Mouse (Mus musculus) cerebellum, postnatal 10 days (tissue): ENCODE measurements around the gene Neurl3.
A peak's percentile ranks its signal among the peaks of the same experiment; 100 is the strongest.

Source experiments
- DNase-seq, 2 experiments: peaks; one replicate each; pipeline ENCODE4 v3.0.0; 2021; ENCODE audit warnings: mixed read lengths in 2 of 2

Gene Neurl3

DNA sequence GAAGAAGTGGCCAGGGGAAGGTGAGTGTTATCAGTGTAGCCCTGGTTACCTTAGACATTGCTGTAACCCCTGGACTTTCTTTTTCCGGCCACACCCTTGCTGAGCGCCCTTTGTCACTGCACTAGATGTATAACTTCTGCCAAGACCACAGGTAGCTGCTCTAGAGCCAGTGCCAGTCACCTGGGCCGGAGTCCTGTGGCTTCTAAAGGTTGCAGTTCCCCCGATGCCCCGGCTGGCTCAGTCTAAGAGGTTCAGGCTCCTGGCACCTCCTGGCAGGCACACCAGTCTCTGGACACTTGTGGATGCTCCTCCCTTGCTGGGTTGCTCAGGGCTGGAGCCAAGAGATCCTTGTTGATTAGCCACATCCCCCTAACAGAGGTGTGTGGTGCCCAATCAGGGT lies at the start of gene Neurl3:
Gene Neurl3 (minus strand): TSS at position 225 of the 400 bp plus-strand sequence.
- DNase-seq: no peak

DNA sequence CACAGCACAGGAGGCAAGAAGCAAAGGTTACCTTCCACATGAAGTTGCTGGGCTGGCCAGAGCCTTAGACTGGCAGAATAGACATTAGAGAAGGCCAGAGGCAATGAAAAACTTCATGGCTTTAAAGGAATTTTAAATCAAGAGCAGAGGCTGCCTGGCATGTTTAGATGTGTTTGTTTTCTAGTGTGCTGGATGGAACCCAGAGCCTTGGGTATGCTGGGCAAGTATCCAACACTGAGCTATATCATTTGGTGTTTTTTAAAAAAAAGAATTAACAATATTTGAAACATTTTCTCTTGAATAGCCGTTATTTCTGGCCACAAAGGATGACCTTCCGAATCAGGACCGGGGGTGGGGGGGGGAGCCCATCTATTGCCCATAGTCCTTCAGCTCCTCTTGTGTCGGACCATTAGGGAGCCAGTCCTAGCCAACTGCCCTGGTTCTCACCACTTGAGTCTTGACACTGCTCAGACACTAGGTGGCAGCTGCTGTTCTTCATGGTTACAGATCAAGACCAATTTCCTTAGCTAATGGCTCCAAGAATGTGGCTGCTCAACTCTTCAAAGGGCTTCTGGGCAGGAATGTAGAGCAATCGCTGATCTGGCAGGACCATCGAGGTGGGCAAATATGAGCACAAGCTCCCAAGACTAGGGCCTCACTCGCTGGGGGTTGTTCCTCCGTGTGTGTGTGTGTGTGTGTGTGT lies 49.4 kb upstream of the Neurl3 start:
- peak; percentile 67 to 68 for DNase-seq

DNA sequence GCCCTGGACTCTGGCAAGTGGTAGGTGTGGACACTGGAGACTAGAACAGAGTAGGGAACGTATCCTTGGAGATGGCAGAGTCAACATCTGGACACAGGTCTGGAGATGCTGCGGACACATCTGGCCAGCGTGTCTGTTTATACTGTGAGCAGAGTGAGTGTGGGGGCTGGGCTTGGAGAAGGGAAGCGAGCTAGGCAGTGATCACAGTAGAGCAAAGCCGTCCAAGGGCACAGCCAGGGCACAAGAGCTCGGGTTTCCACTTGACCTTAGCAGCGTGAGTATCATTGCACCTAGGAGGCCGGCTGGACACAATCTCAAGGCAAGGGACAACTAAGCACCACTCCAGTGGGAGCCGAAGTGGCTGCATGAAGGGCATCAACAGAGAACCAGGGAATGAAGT lies 48.6 kb upstream of the Neurl3 start:
- no peak for DNase-seq

DNA sequence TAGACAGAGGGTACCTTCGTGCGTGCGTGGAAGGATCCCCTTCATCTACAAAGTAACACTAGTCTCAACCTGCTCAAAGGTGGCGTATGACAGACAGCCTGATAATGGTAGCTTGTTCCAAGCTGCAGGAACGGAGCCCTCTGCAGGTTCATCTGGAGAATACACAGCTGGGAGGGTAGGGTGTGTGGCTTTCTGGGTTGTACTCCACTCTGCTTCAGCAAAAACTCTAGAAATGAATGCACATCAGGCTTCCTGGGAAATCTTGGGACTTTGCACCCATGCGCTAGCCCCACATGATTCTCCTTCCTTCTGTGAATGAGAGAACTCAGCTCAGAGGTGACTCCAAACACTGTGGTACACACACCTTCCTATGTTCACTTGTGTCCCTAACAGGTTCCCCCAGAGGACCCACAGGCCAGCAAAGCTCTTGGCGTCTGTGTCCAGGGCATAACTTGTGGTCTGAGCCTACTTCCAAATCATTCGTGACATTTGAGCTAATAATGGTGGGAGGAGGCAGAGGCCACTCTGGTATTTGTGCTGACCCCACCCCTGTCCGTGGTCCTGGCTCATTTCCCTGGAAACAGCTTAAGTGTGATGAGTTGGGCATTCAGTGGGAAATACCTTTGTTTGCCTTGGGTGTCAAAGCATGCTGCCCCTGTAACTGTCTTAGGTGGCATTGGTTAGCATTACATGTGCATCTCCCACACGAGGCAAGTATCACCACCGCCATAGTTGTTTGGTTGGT lies 47.5 kb upstream of the Neurl3 start:
- peak in 1 of 2 experiments; percentile 47 for DNase-seq

DNA sequence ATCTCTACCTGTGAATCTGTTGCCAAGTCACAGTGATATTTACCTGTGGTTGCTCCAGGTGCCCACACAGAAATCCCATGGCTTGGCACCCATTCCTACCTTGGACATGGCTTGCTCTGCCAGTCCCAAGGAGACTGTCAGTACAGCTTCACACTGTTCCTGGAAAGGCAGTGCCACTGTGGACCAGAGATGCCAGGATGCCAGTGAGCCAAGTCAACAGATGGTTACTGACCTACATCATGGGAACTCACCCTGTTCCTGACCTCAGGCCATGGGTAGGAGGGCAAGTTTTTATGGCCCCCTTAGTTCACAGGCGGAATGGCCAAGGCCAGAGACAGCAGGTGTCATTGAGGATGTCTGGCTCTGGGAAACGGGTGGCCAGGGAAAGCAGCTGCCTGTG lies 46.7 kb upstream of the Neurl3 start:
- DNase-seq: peak; percentile 59 to 63

DNA sequence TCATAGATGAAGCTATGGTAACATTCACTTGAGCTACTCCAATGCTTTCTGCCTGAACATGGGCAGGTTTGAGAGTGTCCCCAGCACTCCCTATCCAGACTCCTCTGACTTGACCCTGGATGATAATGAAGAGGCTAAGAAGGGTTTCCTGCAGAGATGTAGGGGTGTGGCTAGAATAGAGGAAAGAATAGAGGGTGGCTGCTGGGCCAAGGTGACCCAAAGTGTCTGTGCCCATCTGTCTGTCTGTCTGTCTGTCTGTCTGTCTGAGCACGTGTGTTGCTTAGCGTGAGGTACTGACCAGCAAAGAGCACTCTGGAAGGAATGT lies 41.3 kb upstream of the Neurl3 start:
- no peak for DNase-seq

DNA sequence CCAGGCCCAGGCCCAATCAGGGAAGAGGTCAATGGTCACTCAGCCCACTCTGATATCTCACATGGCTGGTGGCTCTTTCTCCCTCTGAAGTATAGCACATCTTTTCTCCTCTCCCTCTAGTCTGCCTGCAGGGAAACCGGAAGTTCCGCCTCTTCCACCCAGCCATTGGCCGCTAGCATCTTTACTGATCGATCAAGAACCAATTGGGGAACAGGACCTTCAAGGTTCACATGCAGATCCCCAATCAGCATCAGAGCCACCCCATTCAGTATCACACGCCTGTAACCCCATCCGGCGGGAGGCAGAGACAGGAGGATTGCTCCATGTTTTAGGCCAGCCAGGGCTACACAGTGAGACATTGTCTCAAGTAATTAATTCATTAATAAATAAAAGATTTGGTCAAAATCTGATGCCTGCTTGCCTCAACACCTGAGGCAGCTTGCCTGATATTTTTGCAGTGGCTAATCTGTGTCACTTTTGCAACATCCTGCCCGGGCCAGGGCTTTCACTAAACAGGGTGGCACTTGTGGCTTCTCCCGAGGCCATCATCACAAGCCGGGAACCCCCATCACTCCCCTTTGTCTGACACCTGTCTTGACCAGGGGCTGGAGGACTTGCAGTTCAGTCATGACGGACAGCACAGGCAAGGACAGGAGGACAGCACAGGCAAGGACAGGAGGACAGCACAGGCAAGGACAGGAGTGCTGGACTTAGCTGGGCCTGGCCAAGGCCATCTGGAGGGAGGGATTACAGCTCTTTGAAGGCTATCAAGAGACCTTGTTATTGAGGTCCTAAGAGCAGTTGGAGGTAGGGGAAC lies 40.7 kb upstream of the Neurl3 start:
- DNase-seq: peak; percentile 37 to 42

DNA sequence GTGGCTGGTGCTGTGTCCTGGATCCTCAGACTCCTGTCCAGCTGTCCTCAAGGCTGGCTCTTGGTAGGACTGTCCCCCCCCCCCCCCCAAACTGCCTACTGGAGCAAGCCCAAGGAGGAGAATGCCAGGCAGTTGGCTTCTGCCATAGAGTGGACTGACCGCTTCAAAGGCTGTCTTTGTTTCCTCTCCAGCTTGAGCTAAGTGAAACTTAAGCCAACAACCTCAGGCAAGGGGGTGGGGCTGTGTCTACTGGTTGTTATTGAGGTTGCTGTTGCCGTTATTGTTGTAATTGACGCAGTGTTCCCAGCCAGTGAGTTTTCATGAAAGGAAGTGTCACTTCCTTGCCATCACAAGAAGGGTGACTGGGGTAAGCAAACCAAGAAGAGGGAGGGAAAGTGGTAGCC lies 35.0 kb upstream of the Neurl3 start:
- peak; percentile 56 to 67 for DNase-seq

DNA sequence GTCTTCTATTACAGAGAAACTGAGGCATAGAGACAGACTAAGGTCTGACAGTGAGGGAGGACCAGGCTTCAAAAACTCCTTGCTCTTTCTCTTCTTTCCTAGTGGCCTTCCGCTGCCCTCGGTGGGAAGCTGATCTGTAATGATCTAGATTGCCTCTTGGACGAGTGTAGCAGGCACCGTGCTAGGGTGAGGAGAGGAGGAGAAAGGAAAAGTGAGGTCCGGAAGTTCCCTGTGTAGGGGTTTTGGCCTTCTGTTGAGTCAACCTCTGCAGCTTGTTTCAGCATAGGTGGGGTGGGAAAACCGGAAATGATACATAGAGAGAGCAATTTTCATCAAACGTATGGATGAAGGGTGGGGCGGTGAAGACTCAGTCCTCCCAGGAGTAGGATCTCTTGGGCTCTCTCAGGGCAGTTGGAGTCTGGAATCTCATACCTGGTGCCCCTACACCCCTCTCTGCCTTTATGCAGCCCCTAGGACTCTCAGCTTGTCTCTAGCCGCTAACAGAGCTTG lies 34.5 kb upstream of the Neurl3 start:
- DNase-seq: no peak

DNA sequence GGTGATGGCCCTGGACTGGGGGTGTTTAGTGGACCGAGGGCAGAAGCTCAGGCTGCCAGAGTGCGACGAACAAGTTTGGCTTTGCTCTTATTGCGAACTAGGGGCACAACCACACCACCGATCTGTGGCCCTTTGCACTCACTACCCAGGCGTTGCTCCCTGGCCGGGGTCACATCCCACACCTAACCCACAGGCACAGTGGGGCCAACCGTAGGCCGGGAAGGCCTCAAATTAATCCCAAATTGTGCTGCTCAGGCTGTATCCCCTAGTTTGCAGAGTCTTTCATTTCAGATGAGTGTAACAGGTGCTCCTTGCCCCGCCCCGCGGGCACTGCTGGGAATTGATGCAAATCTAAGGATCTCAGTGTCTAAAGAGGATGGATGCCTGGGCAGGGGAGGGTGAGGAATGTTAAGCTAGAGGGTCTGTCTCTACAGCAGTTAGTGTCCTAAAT lies 34.0 kb upstream of the Neurl3 start:
- peak; percentile 31 to 32 for DNase-seq

DNA sequence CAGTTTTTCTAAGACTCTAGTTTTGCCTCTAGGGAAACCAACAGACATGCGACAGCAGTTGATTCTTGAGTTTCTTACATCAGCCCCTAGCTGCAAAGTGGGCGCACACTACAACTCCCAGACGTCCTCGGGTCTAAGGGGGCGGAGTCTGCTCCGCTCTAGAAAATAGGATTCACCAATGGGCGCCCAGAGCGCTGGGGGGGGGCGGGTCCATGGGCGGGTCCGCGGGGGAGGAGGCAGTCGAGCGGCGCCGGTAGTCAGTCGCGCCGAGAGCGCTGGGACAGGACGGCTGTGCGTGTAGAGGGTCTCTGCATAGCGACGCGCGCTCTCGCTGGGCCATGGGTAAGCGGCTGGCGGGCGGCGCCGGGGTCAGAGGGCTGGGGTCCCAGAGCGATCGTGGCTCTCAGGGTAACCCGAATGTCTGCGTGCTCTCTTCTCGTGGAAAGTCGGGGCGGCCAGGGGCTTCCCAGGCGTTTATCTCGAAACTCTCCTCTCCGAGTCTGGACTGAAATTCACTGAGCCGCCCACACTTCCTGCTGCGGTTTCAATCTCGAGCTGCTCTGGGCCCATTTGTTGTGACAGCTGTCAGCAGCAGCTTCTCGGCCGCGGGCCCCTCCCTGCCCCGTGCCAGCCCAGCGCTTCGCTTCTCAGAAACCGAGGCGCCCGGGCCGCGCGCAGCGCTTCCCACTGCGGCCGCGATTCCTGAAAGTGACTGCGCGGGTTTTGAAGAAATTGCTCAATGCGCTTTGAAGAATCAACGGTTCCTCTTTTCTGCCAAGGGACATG lies 33.2 kb upstream of the Neurl3 start, which contains the start of gene Arid5a:
Gene Arid5a (plus strand): TSS at position 239 of the 786 bp plus-strand sequence.
- DNase-seq: peak; percentile 93 to 95

DNA sequence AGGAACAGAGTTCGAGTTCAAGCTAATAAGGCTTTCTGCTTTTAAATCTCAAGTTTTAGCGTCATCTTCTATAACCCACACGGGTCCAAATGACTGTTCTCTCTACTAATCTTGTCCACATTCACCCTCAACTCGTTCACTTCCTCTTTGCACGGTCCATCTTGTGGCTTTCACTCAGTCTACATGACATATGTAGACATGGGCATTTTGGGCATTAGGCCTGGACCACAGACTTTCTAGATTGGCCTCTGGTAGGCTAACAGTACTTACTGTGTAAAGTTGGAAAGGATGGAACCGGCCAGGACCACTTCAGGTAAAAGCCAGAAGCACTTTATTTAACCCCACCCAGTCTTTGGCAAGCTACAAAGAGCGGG lies 32.6 kb upstream of the Neurl3 start:
- DNase-seq: no peak

DNA sequence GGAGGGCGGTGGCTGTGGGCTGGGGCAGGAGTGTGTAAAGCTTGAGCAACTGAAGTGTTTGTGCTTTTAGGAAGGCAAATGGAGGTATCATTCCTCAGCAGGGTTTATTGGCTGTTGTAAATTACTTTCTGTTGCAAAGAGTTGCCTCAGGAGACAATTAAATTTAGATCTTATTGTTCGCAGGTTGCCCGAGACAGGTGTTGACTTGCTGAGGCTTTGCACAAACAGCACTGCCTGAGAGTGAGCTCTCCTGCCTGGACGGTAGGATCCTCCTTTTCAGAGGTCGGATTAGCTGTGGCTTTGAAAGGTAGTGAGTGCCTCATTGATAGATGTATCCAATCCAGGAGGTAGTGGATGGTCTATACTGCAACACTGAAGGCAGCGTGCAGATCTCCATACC lies 31.6 kb upstream of the Neurl3 start:
- DNase-seq: no peak

DNA sequence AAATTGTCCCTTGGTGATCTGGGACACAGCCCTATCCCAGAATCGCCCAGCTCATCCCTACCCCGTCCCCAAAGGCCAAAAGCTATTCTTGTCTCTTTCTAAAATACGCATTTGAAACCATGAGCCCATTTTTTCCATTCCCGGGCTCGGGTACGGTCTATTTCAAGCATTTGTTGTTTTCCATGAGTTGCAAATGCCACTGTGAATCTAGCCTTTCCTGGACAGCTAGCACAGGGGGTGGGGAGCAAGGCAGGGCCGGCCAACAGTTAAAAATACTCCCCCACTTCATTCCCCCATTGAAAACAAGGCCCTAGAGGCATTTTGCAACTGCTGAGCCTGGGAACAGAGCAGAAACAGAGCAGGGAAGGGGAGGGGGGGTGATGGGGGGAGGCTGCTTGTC lies 30.3 kb upstream of the Neurl3 start:
- DNase-seq: no peak

DNA sequence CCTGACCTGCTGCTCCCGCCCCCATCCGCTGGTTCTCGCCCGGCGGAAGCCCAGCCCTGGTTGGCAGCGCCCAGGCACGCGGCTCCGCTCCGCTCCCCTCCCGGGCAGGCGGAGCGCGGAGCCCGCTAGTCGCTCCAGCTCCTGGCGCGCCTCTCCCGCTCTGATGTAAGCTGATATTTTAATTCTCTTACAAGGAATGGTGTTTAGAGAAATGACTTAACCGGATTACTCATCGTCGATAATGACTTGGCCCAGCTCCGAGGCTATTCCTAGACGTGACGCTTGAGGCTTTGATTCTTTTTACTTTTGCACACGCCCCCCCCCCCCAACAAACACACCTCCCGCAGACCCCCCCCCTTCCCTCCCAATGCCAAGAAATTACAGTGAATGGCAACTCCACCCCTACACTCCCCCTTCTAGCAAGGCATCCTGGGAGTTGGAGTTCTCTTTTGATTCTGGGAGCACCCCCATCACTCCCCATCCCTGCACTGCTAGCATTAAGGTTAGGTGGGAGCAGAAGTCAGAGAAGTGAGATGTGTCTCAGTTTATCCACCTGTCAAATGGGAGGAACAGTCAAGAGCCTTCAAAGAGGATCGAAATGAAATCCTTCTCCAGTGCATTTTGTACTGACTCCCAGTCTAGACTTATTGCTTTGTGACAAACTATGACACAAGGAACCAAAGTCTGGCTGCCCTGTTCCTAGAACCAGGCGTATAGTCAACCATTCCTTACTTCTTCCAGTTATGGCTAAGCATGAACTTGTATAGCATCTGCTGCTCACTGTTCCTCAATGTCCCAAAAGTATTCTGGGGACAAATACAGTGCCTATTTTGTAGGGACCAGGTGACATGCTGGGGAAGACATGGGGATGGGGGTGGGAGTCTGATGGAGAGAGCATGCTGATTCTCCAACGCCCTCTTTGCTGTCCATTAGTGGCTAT lies 29.2 kb upstream of the Neurl3 start:
- peak; percentile 66 to 75 for DNase-seq

DNA sequence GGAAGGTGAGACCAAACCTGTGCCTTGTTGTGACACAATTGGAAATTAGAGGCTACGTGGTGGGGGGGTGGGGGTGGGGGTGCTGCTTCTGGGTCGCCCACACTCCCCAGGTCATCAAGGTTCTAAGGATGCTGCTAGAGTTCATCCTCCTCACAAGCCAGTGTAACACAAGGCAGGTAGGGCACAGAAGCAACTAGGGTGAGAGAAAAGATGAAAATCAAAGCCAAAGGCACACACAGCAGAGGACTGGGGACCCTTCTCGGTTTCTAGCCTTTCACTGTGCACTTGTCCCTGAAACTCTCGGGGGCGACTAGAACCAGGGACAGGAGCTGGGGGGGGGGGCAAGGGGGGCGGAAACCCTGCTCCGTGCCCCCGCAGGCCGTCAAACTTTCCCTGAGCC lies 28.5 kb upstream of the Neurl3 start:
- no peak for DNase-seq

DNA sequence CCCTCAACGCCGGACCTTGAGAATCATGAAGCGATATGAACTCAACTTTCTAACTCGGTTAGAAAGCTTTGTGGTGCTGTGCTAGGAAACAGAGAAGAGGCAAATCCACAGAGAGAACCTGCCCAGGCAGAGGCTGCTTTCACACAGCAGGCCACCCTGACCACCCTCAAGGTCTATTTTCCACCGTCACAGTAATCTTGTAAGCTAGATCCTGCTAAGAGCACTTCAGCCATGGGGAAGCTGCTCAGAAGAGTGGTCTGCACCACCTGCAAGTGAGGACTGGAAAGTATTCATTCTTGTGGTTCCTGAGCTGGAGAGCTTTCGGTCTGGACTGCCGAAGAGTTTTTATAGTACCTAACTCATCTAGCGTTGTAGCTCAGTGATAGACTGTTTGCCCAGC lies 27.8 kb upstream of the Neurl3 start:
- no peak for DNase-seq

DNA sequence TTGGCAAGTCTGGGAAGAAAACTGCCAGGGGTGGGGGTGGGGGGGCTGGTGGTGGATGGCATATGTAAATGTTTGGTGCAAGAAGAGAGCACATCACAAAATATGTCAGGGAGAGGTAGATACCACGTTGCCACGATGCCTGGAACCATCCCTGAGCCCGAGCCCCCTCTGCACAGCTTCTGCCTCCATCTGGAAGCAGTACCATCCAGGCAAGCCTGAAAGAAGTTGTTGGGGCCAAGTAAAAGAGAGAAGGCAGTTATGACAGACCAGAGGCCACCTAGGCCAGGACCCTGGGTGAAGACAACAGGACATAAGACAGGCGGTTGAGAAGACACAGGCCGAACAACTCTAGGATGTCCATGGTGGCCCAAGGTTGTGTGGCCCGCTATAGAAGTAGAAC lies 26.0 kb upstream of the Neurl3 start:
- DNase-seq: no peak

DNA sequence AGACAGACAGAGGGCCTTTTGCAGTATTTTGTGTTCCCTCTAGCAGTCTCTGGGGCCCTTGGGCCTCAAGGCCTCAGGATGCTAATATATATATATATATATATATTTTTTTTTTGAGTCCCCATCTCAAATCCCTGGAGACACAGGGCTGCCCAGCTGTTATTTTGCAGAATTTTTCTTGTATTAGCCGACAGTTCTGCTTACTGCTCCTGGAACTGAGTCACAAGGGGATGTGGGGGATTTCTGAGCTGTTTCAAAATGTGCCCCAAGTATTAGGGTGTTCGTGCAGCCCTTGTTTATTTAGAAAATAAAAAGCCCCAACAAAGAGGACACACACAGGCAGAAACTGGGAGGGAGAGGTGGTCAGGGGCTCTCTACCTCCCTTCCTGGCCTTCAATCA lies 25.2 kb upstream of the Neurl3 start:
- DNase-seq: no peak

DNA sequence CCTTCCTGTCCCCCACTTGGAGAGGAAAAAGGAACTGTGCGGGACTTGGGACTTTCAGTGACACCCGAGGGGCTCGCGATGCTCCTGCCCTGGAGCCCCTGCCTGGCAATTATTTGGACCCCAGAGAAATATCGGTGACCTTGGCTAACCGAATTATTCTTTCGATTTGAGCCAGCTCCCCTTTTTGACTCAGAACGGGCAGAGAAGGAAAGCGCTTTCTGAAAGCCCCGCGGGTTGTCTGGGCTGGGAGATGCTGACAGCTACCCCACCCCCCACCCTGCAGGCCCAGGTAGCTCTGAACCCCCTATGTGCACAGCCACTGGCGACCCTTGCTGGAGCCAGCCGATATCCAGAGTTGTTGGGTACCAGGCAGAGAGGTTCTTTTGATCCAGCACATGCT lies 24.6 kb upstream of the Neurl3 start:
- DNase-seq: no peak

DNA sequence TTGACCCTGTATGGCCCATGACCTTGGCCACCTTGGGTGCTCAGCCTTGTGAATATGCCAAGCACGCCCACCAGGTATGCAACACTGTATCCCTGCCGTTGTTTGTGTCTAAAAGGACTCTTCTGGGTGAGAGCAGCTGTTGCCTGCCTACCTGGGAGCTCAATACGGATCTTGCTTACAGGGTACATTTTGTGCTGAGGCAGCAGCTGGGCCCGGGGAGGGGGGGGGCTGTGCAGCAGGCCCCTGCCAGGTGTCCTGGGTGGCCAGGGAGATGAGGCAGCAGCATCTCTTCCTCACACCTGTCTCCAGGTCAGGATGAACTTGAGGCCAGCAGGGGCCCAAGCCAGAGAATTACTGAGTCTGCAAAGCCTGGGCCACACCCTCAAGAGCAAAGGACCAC lies 23.6 kb upstream of the Neurl3 start:
- DNase-seq: no peak
